Mouse (Mus musculus): Measurements from ENCODE around the gene Dis3. TPM values are rescaled to one million over a fixed set of nuclear protein-coding genes. Genes with fewer than 3 reads are reported as not detected.

Gene Dis3
- total and polyA plus RNA-seq, 3 experiments = 42.2 to 159 (median 79.6) TPM

DNA sequence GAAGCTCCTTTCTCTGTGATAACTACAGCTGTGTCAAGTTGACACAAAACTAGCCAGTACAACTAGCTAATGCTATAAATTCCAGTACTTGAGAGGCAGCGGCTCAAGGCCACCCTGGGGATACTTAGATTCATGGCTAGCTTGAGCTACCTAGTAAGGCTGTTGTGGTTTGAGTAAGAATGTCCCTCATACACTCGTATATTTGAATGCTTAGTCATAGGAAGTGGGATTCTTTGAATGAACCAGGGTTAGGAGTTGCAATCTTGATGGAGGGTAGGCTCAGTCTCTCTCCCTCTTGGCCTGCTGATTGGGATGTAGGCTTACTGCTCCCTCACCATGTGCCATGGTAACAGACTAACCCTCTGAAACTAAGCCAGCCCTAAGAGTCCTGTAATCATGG is 36.5 kb downstream of the Dis3 start:
- no peak for TF ChIP-seq TBP (IDR thresholded peaks at IDR 0.05; ENCODE audit: low read depth, low read length)
- TF ChIP-seq MAFK (IDR thresholded peaks at IDR 0.05; ENCODE audit: borderline replicate concordance, low read depth, low read length) = no peak
- no peak for TF ChIP-seq POLR2AphosphoS5 (IDR thresholded peaks at IDR 0.05; ENCODE audit: borderline replicate concordance, low read depth, low read length)
- no peak for DNase-seq (ENCODE audit: low read depth, low spot score)

GRCm38 (mm10) chr14:99060616-99061015 is 39.0 kb downstream of the Dis3 start:
- Histone ChIP-seq H3K4me1 (ENCODE audit: control insufficient read depth in 1 of 2, insufficient read depth in 2 of 2, low read length in 2 of 2) (no peaks in the 10 kb centered on the region), H3K79me2 (ENCODE audit: control insufficient read depth, insufficient read depth, low read length, poor library complexity) (no peaks in the 10 kb centered on the region; the same call in 1 of the 2 replicates), H3K27ac (ENCODE audit: control insufficient read depth, low read depth, low read length) (no peak overlapping the region), H3K9me3 (replicated peaks; ENCODE audit: insufficient read depth, low read length) (no peaks in the 10 kb centered on the region), H3K27me3 (ENCODE audit: control insufficient read depth in 1 of 2, insufficient read depth in 2 of 2, low read length in 2 of 2) (no peaks in the 10 kb centered on the region), H3K4me3 (ENCODE audit: control insufficient read depth in 1 of 2, insufficient read depth in 1 of 2, low read depth in 2 of 2, low read length in 2 of 2) (no peak overlapping the region), H3K36me3 (ENCODE audit: control insufficient read depth in 1 of 2, insufficient read depth in 2 of 2, low read length in 2 of 2) (peaks cover 0 to 33% of the 10 kb centered on the region in 2 experiments; a peak in 2 of 4 replicates), H3K9ac (ENCODE audit: control insufficient read depth, low read depth, low read length, poor library complexity, severe bottlenecking) (no peak overlapping the region)
- TF ChIP-seq MAZ (IDR thresholded peaks at IDR 0.05; ENCODE audit: low read depth, low read length) (no peak), ZC3H11A (IDR thresholded peaks at IDR 0.05; ENCODE audit: low read depth, low read length) (no peak), ETS1 (IDR thresholded peaks at IDR 0.05; ENCODE audit: low read depth, low read length) (no peak), BHLHE40 (IDR thresholded peaks at IDR 0.05; ENCODE audit: borderline replicate concordance, low read depth, low read length) (no peak), TBP (IDR thresholded peaks at IDR 0.05; ENCODE audit: low read depth, low read length) (no peak)
- no peak for DNase-seq (ENCODE audit: low read depth, low spot score)

More for the DNA sequence above, 36.5 kb downstream of the Dis3 start:
- Histone ChIP-seq H3K79me2 (ENCODE audit: control insufficient read depth, insufficient read depth, low read length, poor library complexity) (no peaks in the 10 kb centered on the region; the same call in 1 of the 2 replicates), H3K27me3 (ENCODE audit: control insufficient read depth in 1 of 2, insufficient read depth in 2 of 2, low read length in 2 of 2) (no peaks in the 10 kb centered on the region), H3K9ac (ENCODE audit: control insufficient read depth, low read depth, low read length, poor library complexity, severe bottlenecking) (no peak overlapping the region), H3K9me3 (replicated peaks; ENCODE audit: insufficient read depth, low read length) (no peaks in the 10 kb centered on the region), H3K4me3 (ENCODE audit: control insufficient read depth in 1 of 2, insufficient read depth in 1 of 2, low read depth in 2 of 2, low read length in 2 of 2) (no peak overlapping the region), H3K27ac (ENCODE audit: control insufficient read depth, low read depth, low read length) (no peak overlapping the region), H3K36me3 (ENCODE audit: control insufficient read depth in 1 of 2, insufficient read depth in 2 of 2, low read length in 2 of 2) (peaks cover 0 to 26% of the 10 kb centered on the region in 2 experiments; a peak in 2 of 4 replicates), H3K4me1 (ENCODE audit: control insufficient read depth in 1 of 2, insufficient read depth in 2 of 2, low read length in 2 of 2) (no peaks in the 10 kb centered on the region)

GRCm38 (mm10) chr14:99058959-99059586 is 40.5 kb downstream of the Dis3 start:
- no peak for TF ChIP-seq MYC (IDR thresholded peaks at IDR 0.05; ENCODE audit: low read depth, low read length)
- no peak for TF ChIP-seq GABPA (IDR thresholded peaks at IDR 0.05; ENCODE audit: low read depth, low read length)
- no peak for TF ChIP-seq TAL1 (IDR thresholded peaks at IDR 0.05; ENCODE audit: low read length)
- TF ChIP-seq E2F4 (IDR thresholded peaks at IDR 0.05; ENCODE audit: borderline replicate concordance, low read depth, low read length) = no peak
- TF ChIP-seq SIN3A (IDR thresholded peaks at IDR 0.05; ENCODE audit: low read length) = no peak
- no peak for TF ChIP-seq ZKSCAN1 (IDR thresholded peaks at IDR 0.05; ENCODE audit: low read depth, low read length)
- TF ChIP-seq NRF1 (IDR thresholded peaks at IDR 0.05; ENCODE audit: insufficient read depth, low read depth, low read length, poor library complexity, severe bottlenecking) = no peak
- TF ChIP-seq MYB (IDR thresholded peaks at IDR 0.05; ENCODE audit: low read depth, low read length) = no peak
- no peak for TF ChIP-seq USF2 (IDR thresholded peaks at IDR 0.05; ENCODE audit: borderline replicate concordance in 1 of 2, insufficient read depth in 1 of 2, low read depth in 1 of 2, low read length in 2 of 2)
- no peak for TF ChIP-seq CHD1 (IDR thresholded peaks at IDR 0.05; ENCODE audit: low read depth, low read length)
- no peak for TF ChIP-seq CHD2 (IDR thresholded peaks at IDR 0.05; ENCODE audit: low read length)
- DNase-seq (ENCODE audit: low read depth, low spot score) = no peak
- Histone ChIP-seq H3K27ac (ENCODE audit: control insufficient read depth, low read depth, low read length) (no peak overlapping the region), H3K27me3 (ENCODE audit: control insufficient read depth in 1 of 2, insufficient read depth in 2 of 2, low read length in 2 of 2) (no peaks in the 10 kb centered on the region), H3K4me3 (ENCODE audit: control insufficient read depth in 1 of 2, insufficient read depth in 1 of 2, low read depth in 2 of 2, low read length in 2 of 2) (no peak overlapping the region), H3K79me2 (ENCODE audit: control insufficient read depth, insufficient read depth, low read length, poor library complexity) (no peaks in the 10 kb centered on the region; the same call in 1 of the 2 replicates), H3K9me3 (replicated peaks; ENCODE audit: insufficient read depth, low read length) (no peaks in the 10 kb centered on the region), H3K4me1 (ENCODE audit: control insufficient read depth in 1 of 2, insufficient read depth in 2 of 2, low read length in 2 of 2) (no peaks in the 10 kb centered on the region), H3K9ac (ENCODE audit: control insufficient read depth, low read depth, low read length, poor library complexity, severe bottlenecking) (no peak overlapping the region), H3K36me3 (ENCODE audit: control insufficient read depth in 1 of 2, insufficient read depth in 2 of 2, low read length in 2 of 2) (peaks cover 0 to 39% of the 10 kb centered on the region in 2 experiments; a peak in 2 of 4 replicates)

Data from MEL (cell line).